Mouse (Mus musculus) CH12.LX (cell line): ENCODE measurements around the gene Plod1. TPM values are rescaled to one million over a fixed set of nuclear protein-coding genes. Genes with fewer than 3 reads are reported as not detected.

Source experiments
- DNase-seq: peaks from one replicate; pipeline ENCODE4 v3.0.0-alpha.2; 2013; ENCODE audit errors: extremely low read depth
- H3K27ac ChIP-seq: 2 replicates; pipeline ENCODE4 v1.5.1; 2012; ENCODE audit warnings: low read depth, mild to moderate bottlenecking, control low read depth, moderate library complexity; ENCODE audit not compliant: insufficient read depth
- H3K27me3 ChIP-seq: replicated peaks from 2 replicates; pipeline ENCODE3; 2012; ENCODE audit warnings: inconsistent platforms
- H3K36me3 ChIP-seq, 2 experiments: replicated peaks in 1 of 2; 2 replicates each; pipeline versions ENCODE3 to v1.6.1; 2012; ENCODE audit warnings: inconsistent platforms in 1 of 2, low read length in 1 of 2, mild to moderate bottlenecking in 1 of 2, mixed read lengths in 1 of 2, moderate library complexity in 1 of 2; ENCODE audit not compliant: control insufficient read depth in 1 of 2, insufficient read depth in 1 of 2
- H3K4me1 ChIP-seq, 2 experiments: 2 replicates each; pipeline ENCODE4 v1.6.1; 2012; ENCODE audit warnings: inconsistent platforms in 1 of 2, moderate library complexity in 1 of 2; ENCODE audit not compliant: insufficient read depth in 2 of 2, control insufficient read depth in 1 of 2
- H3K4me2 ChIP-seq: 2 replicates; pipeline ENCODE4 v1.6.1; 2012; ENCODE audit warnings: low read depth, mild to moderate bottlenecking, control low read depth; ENCODE audit not compliant: poor library complexity, insufficient read depth, severe bottlenecking
- H3K4me3 ChIP-seq, 3 experiments: fragments of 150-350 bp in 1 of 3; sonication (generic) in 1 of 3; replicated peaks in 1 of 3; 2 replicates each; pipeline versions ENCODE3 to v1.5.1; 2011 to 2012; ENCODE audit warnings: low read depth in 2 of 3, low read length in 2 of 3, mild to moderate bottlenecking in 2 of 3, moderate library complexity in 2 of 3, control low read depth in 1 of 3, improper control_type of control experiment in 1 of 3, inconsistent platforms in 1 of 3, mixed read lengths in 1 of 3; ENCODE audit not compliant: poor library complexity in 1 of 3
- H3K79me2 ChIP-seq: replicated peaks from 2 replicates; pipeline ENCODE4 v1.6.1; 2012; ENCODE audit warnings: mild to moderate bottlenecking, moderate library complexity; ENCODE audit not compliant: control insufficient read depth, poor library complexity, insufficient read depth, severe bottlenecking; ENCODE audit errors: extremely low read depth
- H3K9ac ChIP-seq: 2 replicates; pipeline ENCODE4 v1.6.1; 2012; ENCODE audit warnings: low read depth, mild to moderate bottlenecking, control low read depth, moderate library complexity; ENCODE audit not compliant: insufficient read depth
- H3K9me3 ChIP-seq: replicated peaks from 2 replicates; pipeline ENCODE3; 2012; ENCODE audit warnings: low read length, inconsistent platforms, mixed read lengths
- CHD1 ChIP-seq: IDR thresholded peaks from 2 replicates; pipeline ENCODE4 v1.6.1; 2012; ENCODE audit warnings: low read depth, low read length, improper control_type of control experiment, inconsistent platforms
- ELF1 ChIP-seq: IDR thresholded peaks from 2 replicates; pipeline ENCODE4 v1.6.1; 2014; ENCODE audit warnings: low read depth, mild to moderate bottlenecking, inconsistent platforms, low read length, improper control_type of control experiment
- GABPA ChIP-seq: IDR thresholded peaks from 2 replicates; pipeline ENCODE4 v1.6.1; 2012; ENCODE audit warnings: low read depth, low read length, improper control_type of control experiment, inconsistent platforms; ENCODE audit not compliant: insufficient replicate concordance
- HCFC1 ChIP-seq: IDR thresholded peaks from 2 replicates; pipeline ENCODE4 v1.6.1; 2012; ENCODE audit warnings: low read depth, mild to moderate bottlenecking, inconsistent platforms, low read length, improper control_type of control experiment
- IRF4 ChIP-seq: IDR thresholded peaks from 2 replicates; pipeline ENCODE4 v1.6.1; 2014; ENCODE audit warnings: low read depth, mild to moderate bottlenecking, inconsistent platforms, low read length, improper control_type of control experiment
- JUN ChIP-seq: IDR thresholded peaks from 2 replicates; pipeline ENCODE4 v1.6.1; 2011; ENCODE audit warnings: low read depth, mild to moderate bottlenecking, low read length, improper control_type of control experiment, moderate library complexity; ENCODE audit not compliant: insufficient read depth
- JUND ChIP-seq: conservative IDR thresholded peaks from 2 replicates; pipeline ENCODE4 v1.6.1; 2011; ENCODE audit warnings: low read depth, low read length, improper control_type of control experiment
- KAT2A ChIP-seq: IDR thresholded peaks from 2 replicates; pipeline ENCODE4 v1.6.1; 2012; ENCODE audit warnings: low read length, improper control_type of control experiment, inconsistent platforms; ENCODE audit not compliant: insufficient replicate concordance
- MAX ChIP-seq: IDR thresholded peaks from 2 replicates; pipeline ENCODE4 v1.6.1; 2011; ENCODE audit warnings: low read length, improper control_type of control experiment
- MXI1 ChIP-seq: IDR thresholded peaks from 2 replicates; pipeline ENCODE4 v1.6.1; 2011; ENCODE audit warnings: mild to moderate bottlenecking, low read depth, low read length, improper control_type of control experiment
- MYC ChIP-seq: IDR thresholded peaks from 2 replicates; pipeline ENCODE4 v1.6.1; 2011; ENCODE audit warnings: low read depth, mild to moderate bottlenecking, improper control_type of control experiment, low read length
- NELFE ChIP-seq: IDR thresholded peaks from 2 replicates; pipeline ENCODE4 v1.6.1; 2011; ENCODE audit warnings: low read depth, low read length, improper control_type of control experiment
- NRF1 ChIP-seq: IDR thresholded peaks from 2 replicates; pipeline ENCODE4 v1.6.1; 2014; ENCODE audit warnings: low read depth, mild to moderate bottlenecking, inconsistent platforms, low read length, improper control_type of control experiment, moderate library complexity
- PAX5 ChIP-seq: IDR thresholded peaks from 2 replicates; pipeline ENCODE4 v1.6.1; 2012; ENCODE audit warnings: low read length, inconsistent platforms, mixed read lengths
- POLR2A ChIP-seq: IDR thresholded peaks from 2 replicates; pipeline ENCODE4 v1.6.1; 2011; ENCODE audit warnings: low read depth, mild to moderate bottlenecking, improper control_type of control experiment, low read length
- POLR2AphosphoS2 ChIP-seq: IDR thresholded peaks from 2 replicates; pipeline ENCODE4 v1.6.1; 2011; ENCODE audit warnings: low read depth, low read length, improper control_type of control experiment
- RAD21 ChIP-seq: IDR thresholded peaks from 2 replicates; pipeline ENCODE4 v1.6.1; 2011; ENCODE audit warnings: low read depth, mild to moderate bottlenecking, low read length, improper control_type of control experiment, moderate library complexity
- RCOR1 ChIP-seq: conservative IDR thresholded peaks from 2 replicates; pipeline ENCODE4 v1.6.1; 2012; ENCODE audit warnings: low read depth, mild to moderate bottlenecking, inconsistent platforms, low read length, improper control_type of control experiment
- SIN3A ChIP-seq: IDR thresholded peaks from 2 replicates; pipeline ENCODE4 v1.6.1; 2012; ENCODE audit warnings: low read length, improper control_type of control experiment, inconsistent platforms
- UBTF ChIP-seq: IDR thresholded peaks from 2 replicates; pipeline ENCODE4 v1.6.1; 2012; ENCODE audit warnings: low read depth, mild to moderate bottlenecking, inconsistent platforms, low read length, improper control_type of control experiment, moderate library complexity
- USF1 ChIP-seq: IDR thresholded peaks from 2 replicates; pipeline ENCODE4 v1.6.1; 2014; ENCODE audit warnings: low read depth, mild to moderate bottlenecking, inconsistent platforms, low read length, improper control_type of control experiment
- ZC3H11A ChIP-seq: IDR thresholded peaks from 2 replicates; pipeline ENCODE4 v1.6.1; 2012; ENCODE audit warnings: low read depth, mild to moderate bottlenecking, inconsistent platforms, low read length, improper control_type of control experiment
- dilution Hi-C: fragments of 300-500 bp; cut with MboI; formaldehyde crosslinking; loops from 2 replicates; pipeline ENCODE4 v1.14.3; 2020; ENCODE audit warnings: low sequenced_read_pairs; ENCODE audit not compliant: extremely low pct_unique_long_range_greater_than_20kb, extremely low pct_ligation_motif_present
- in situ Hi-C: fragments of 300-500 bp; cut with MboI; formaldehyde crosslinking; loops from 3 replicates; pipeline ENCODE4 v1.14.3; 2019; ENCODE audit warnings: low sequenced_read_pairs, low pct_ligation_motif_present, low pct_unique_long_range_greater_than_20kb, mixed read lengths
- polyA plus RNA-seq: library from polyadenylated mRNA; unstranded; fragments of >175 nt; gene quantifications from 2 replicates; pipeline ENCODE4 v1.2.1, GENCODE M21; 2012; ENCODE audit warnings: low read depth; ENCODE audit not compliant: insufficient read length
- total RNA-seq, 2 experiments: library from RNA; depleted of rRNA; stranded (reverse); fragments of 300-350 nt in 1 of 2; fragments of >200 nt in 1 of 2; gene quantifications; 2 replicates each; pipeline ENCODE4 v1.2.3; 2012 to 2014

The Plod1 gene
- total and polyA plus RNA-seq, 3 experiments = 0.30 to 6.5 (median 1.9) TPM

GRCm38 (mm10) chr4:147875852-147876575 is 60.6 kb downstream of the Plod1 start:
- Histone ChIP-seq H3K27ac (no peak overlapping the region), H3K9me3 (no peaks in the 10 kb centered on the region), H3K4me1 (no peaks in the 10 kb centered on the region), H3K9ac (no peak overlapping the region), H3K27me3 (no peaks in the 10 kb centered on the region), H3K79me2 (no peaks in the 10 kb centered on the region; the same call in 1 of the 2 replicates), H3K36me3 (peaks cover 79 to 81% of the 10 kb centered on the region in 2 experiments), H3K4me2 (no peak overlapping the region), H3K4me3 (no peak overlapping the region)
- no peak for TF ChIP-seq UBTF
- dilution Hi-C loops (no loop called here), in situ Hi-C loops (no loop called here)
- DNase-seq = no peak

GRCm38 (mm10) chr4:147869238-147869637 is 67.3 kb downstream of the Plod1 start:
- H3K27ac ChIP-seq = no peak overlapping the region
- peaks cover 0 to 28% of the 10 kb centered on the region in 2 experiments; a peak in 2 of 4 replicates for H3K4me1 ChIP-seq
- no peaks in the 10 kb centered on the region for H3K9me3 ChIP-seq
- H3K79me2 ChIP-seq = peaks cover 25% of the 10 kb centered on the region
- no peak for DNase-seq
- H3K4me2 ChIP-seq = peak overlapping the region; percentile 83
- no peaks in the 10 kb centered on the region for H3K27me3 ChIP-seq
- peak overlapping the region; percentile 77 to 97 (median 85) for H3K4me3 ChIP-seq
- dilution Hi-C loops = no loop called here
- peak overlapping the region; percentile 77 for H3K9ac ChIP-seq
- TF ChIP-seq RCOR1 = no peak
- TF ChIP-seq POLR2AphosphoS2 = no peak
- TF ChIP-seq USF1 = no peak
- in situ Hi-C loops = no loop called here
- peaks cover 33 to 51% of the 10 kb centered on the region in 2 experiments for H3K36me3 ChIP-seq

- in situ Hi-C loops = no loop called here
- Histone ChIP-seq H3K4me2 (peak within 1 kb of the TSS; percentile 96), H3K79me2 (peaks cover 25% of the 10 kb centered on the region), H3K9me3 (no peaks in the 10 kb centered on the region), H3K4me1 (peaks cover 0 to 28% of the 10 kb centered on the region in 2 experiments; a peak in 2 of 4 replicates), H3K36me3 (peaks cover 31 to 50% of the 10 kb centered on the region in 2 experiments), H3K27ac (peak within 1 kb of the TSS; percentile 63), H3K4me3 (peak within 1 kb of the TSS; percentile 85 to 97 (median 96)), H3K27me3 (no peaks in the 10 kb centered on the region), H3K9ac (peak within 1 kb of the TSS; percentile 90)
- dilution Hi-C loops = no loop called here
- DNase-seq = peak; percentile 99
- TF ChIP-seq ZC3H11A = no peak
- TF ChIP-seq JUND = 0 out of 2 replicates have a peak, but pooled peaks have one; percentile 42
- no peak for TF ChIP-seq POLR2AphosphoS2
- peak; percentile 74 for TF ChIP-seq MAX
- TF ChIP-seq NRF1 = 0 out of 2 replicates have a peak, but pooled peaks have one; percentile 9
- peak; percentile 74 for TF ChIP-seq POLR2A
- TF ChIP-seq GABPA = no peak; the same call in 1 of the 2 replicates
- TF ChIP-seq RCOR1 = no peak
- no peak for TF ChIP-seq JUN
- peak; percentile 93 for TF ChIP-seq MXI1
- TF ChIP-seq IRF4 = no peak
- TF ChIP-seq CHD1 = no peak
- TF ChIP-seq PAX5 = no peak
- TF ChIP-seq UBTF = no peak
- peak; percentile 74 for TF ChIP-seq HCFC1
- 0 out of 2 replicates have a peak, but pooled peaks have one; percentile 47 for TF ChIP-seq KAT2A
- TF ChIP-seq MYC = peak; percentile 92
- peak; percentile 90; the same call in 1 of the 2 replicates for TF ChIP-seq SIN3A
- TF ChIP-seq ELF1 = peak; percentile 96
- TF ChIP-seq NELFE = peak; percentile 67
- no peak for TF ChIP-seq RAD21
Measured at GRCm38 (mm10) chr4:147868450-147869031, 68.0 kb downstream of the Plod1 start, which contains the start of the genes Miip and Fv1. Gene Miip (minus strand): TSS chr4:147868816. Gene Fv1 (plus strand): TSS chr4:147868979.
